Mouse (Mus musculus): ENCODE results near the gene Btla. TPM values are rescaled to one million over a fixed set of nuclear protein-coding genes. Genes with fewer than 3 reads are reported as not detected.

The Btla gene
- polyA plus RNA-seq, 1 experiment from 2014 or later = 0.05 TPM

DNA sequence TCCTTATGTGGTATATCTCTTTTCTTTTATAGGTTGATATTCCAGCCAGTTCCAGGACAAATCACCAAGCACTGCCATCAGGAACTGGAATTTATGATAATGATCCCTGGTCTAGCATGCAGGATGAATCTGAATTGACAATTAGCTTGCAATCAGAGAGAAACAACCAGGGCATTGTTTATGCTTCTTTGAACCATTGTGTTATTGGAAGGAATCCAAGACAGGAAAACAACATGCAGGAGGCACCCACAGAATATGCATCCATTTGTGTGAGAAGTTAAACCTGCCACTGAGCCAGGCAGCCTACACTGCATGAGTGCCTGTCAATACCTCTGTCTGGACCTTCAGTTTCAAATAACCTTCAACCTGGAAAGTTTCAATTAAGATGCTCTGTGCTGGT lies 26.2 kb downstream of the Btla start:
- no peak for ATAC-seq (ENCODE audit: insufficient number of reproducible peaks, low FRiP score, low TSS enrichment, low read depth)
- Histone ChIP-seq H3K36me3 (ENCODE audit: control insufficient read depth, insufficient read depth, low read length) (no peaks in the 10 kb centered on the region), H3K4me1 (ENCODE audit: control insufficient read depth, insufficient read depth, low read length) (no peaks in the 10 kb centered on the region), H3K27ac (replicated peaks; ENCODE audit: low read depth, low read length) (no peak overlapping the region), H3K9me3 (ENCODE audit: control insufficient read depth, low read length) (no peaks in the 10 kb centered on the region), H3K4me2 (ENCODE audit: low read depth, severe bottlenecking) (no peak overlapping the region), H3K9ac (ENCODE audit: low read length) (no peak overlapping the region), H3K4me3 (ENCODE audit: low read depth, low read length) (no peak overlapping the region), H3K27me3 (ENCODE audit: control insufficient read depth, insufficient read depth, low read length) (no peaks in the 10 kb centered on the region)
- DNase-seq (ENCODE audit: low spot score) = no peak

DNA sequence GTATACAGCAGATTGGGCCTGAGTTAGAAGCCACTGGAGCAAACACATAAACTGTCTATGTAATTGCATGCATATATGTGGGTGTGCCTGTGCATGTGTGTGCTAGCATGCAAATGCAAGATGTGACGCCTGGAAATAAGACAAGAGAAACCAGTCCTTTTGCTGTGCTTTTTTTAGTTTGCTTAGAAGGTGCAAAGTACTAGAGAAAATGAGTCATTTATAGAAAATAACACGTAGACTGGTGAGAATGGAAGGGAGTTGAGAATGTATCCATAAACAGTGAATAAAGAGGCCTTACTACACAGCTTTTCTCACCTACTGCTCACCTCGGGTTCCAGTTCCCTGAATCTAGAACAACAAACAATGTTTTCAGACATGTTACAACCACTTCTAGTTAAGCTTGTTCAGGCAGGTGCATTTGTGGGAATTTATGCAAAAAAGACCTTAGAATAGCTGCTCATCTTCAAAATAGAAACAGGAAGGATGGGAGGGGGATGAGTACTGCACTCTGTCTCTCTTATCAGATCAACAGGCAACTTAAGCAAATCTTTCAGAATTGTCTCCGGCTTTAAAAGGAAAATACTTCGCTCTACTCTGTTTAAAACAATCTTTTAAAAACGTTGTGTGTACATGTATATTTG lies 27.8 kb downstream of the Btla start:
- ATAC-seq (ENCODE audit: insufficient number of reproducible peaks, low FRiP score, low TSS enrichment, low read depth) = no peak
- 84% methylated on average over 6 of the region's 6 CpGs for WGBS

DNA sequence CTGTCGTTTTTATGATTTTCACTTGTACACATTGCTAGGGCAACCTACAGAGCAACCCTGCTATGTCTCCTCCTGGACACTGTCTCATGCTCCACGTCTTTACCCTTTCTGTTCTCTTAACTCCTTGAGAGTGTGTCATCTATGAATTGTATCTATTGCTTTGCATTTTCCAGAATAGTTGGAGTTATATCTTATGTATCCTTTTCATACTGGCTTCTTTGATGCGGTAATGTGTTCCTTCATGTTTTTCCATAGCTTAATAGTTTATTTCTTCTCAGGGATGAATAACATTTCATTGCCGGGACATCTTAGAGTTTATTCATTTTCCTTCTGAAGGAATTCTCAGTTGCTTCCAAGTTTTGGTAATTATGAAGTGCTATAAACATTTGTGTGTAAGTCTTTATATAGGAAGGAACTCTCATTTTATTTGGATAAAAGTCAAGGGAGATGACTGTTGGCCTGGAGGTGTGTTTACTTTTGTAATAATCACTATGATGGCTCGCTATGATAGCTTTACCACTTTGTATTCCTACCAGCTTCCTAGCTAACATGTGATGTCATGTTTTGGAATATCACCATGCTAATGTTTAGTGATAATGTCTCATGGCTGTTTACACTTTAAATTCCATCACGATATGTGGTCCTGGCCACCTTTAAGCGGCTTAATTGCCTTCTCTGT lies 31.2 kb downstream of the Btla start:
- no peak for ATAC-seq (ENCODE audit: insufficient number of reproducible peaks, low FRiP score, low TSS enrichment, low read depth)

More for the DNA sequence above, 27.8 kb downstream of the Btla start:
- no peaks in the 10 kb centered on the region for H3K4me1 ChIP-seq (ENCODE audit: control insufficient read depth, insufficient read depth, low read length)
- no peak overlapping the region for H3K9ac ChIP-seq (ENCODE audit: low read length)
- no peak overlapping the region for H3K4me3 ChIP-seq (ENCODE audit: low read depth, low read length)
- no peak overlapping the region for H3K4me2 ChIP-seq (ENCODE audit: low read depth, severe bottlenecking)
- no peaks in the 10 kb centered on the region for H3K36me3 ChIP-seq (ENCODE audit: control insufficient read depth, insufficient read depth, low read length)
- H3K27me3 ChIP-seq (ENCODE audit: control insufficient read depth, insufficient read depth, low read length) = no peaks in the 10 kb centered on the region
- H3K27ac ChIP-seq (replicated peaks; ENCODE audit: low read depth, low read length) = no peak overlapping the region
- H3K9me3 ChIP-seq (ENCODE audit: control insufficient read depth, low read length) = no peaks in the 10 kb centered on the region
- DNase-seq (ENCODE audit: low spot score) = no peak

DNA sequence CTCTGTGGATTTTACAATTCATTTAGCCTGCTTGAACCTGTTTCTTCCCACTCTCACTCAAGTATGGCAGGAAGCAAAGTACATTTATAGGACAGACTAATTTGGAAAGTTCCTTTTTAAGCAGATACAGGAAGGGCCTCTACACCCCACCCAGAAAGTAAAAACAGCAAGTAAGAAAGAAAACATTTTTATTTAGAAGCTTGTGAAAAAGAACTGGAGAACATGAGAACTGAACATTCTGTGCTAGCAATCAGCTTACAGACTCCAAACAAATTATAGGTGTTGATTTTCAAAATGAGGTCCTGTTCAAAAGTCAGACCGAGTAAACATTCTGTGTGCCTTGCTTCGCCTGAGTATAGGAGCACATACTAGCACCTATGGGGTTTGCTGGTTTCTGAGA lies 32.8 kb downstream of the Btla start:
- H3K27ac ChIP-seq (replicated peaks; ENCODE audit: low read depth, low read length) = no peak overlapping the region
- H3K27me3 ChIP-seq (ENCODE audit: control insufficient read depth, insufficient read depth, low read length) = no peaks in the 10 kb centered on the region
- H3K4me1 ChIP-seq (ENCODE audit: control insufficient read depth, insufficient read depth, low read length) = no peaks in the 10 kb centered on the region
- H3K4me2 ChIP-seq (ENCODE audit: low read depth, severe bottlenecking) = no peak overlapping the region
- ATAC-seq (ENCODE audit: insufficient number of reproducible peaks, low FRiP score, low TSS enrichment, low read depth) (no peak), DNase-seq (ENCODE audit: low spot score) (no peak)
- H3K9ac ChIP-seq (ENCODE audit: low read length) = no peak overlapping the region
- H3K9me3 ChIP-seq (ENCODE audit: control insufficient read depth, low read length) = no peaks in the 10 kb centered on the region
- WGBS = 90% methylated on average over 2 of the region's 2 CpGs
- no peak overlapping the region for H3K4me3 ChIP-seq (ENCODE audit: low read depth, low read length)
- H3K36me3 ChIP-seq (ENCODE audit: control insufficient read depth, insufficient read depth, low read length) = no peaks in the 10 kb centered on the region

More for the DNA sequence above, 31.2 kb downstream of the Btla start:
- DNase-seq (ENCODE audit: low spot score) = no peak
- H3K36me3 ChIP-seq (ENCODE audit: control insufficient read depth, insufficient read depth, low read length) = no peaks in the 10 kb centered on the region
- no peaks in the 10 kb centered on the region for H3K4me1 ChIP-seq (ENCODE audit: control insufficient read depth, insufficient read depth, low read length)
- WGBS = 85% methylated on average over 7 of the region's 7 CpGs
- no peaks in the 10 kb centered on the region for H3K9me3 ChIP-seq (ENCODE audit: control insufficient read depth, low read length)
- no peaks in the 10 kb centered on the region for H3K27me3 ChIP-seq (ENCODE audit: control insufficient read depth, insufficient read depth, low read length)
- H3K27ac ChIP-seq (replicated peaks; ENCODE audit: low read depth, low read length) = no peak overlapping the region
- H3K9ac ChIP-seq (ENCODE audit: low read length) = no peak overlapping the region
- no peak overlapping the region for H3K4me3 ChIP-seq (ENCODE audit: low read depth, low read length)
- H3K4me2 ChIP-seq (ENCODE audit: low read depth, severe bottlenecking) = no peak overlapping the region

DNA sequence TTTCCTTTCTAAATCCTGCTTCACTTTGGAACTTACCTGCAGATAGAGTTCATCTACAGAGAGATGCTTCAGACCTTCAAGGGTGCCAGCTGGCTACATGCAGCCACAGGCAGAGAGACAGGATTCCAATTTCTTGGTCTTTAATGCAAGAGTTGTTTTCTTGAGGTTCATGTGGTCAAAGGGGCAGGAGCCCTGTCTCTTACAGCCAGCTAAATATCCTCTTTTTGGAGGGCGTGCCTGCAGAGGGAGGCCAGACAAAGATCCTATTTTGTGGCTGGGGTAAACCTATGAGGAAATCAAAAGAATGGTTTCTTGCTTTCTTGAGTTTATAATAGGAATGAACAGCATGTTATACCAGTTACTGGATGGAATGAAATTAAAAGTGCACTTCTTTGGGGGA lies 33.5 kb downstream of the Btla start:
- DNase-seq (ENCODE audit: low spot score) (no peak), ATAC-seq (ENCODE audit: insufficient number of reproducible peaks, low FRiP score, low TSS enrichment, low read depth) (no peak)
- Histone ChIP-seq H3K4me1 (ENCODE audit: control insufficient read depth, insufficient read depth, low read length) (no peaks in the 10 kb centered on the region), H3K27me3 (ENCODE audit: control insufficient read depth, insufficient read depth, low read length) (no peaks in the 10 kb centered on the region), H3K9me3 (ENCODE audit: control insufficient read depth, low read length) (no peaks in the 10 kb centered on the region), H3K4me2 (ENCODE audit: low read depth, severe bottlenecking) (no peak overlapping the region), H3K36me3 (ENCODE audit: control insufficient read depth, insufficient read depth, low read length) (no peaks in the 10 kb centered on the region), H3K27ac (replicated peaks; ENCODE audit: low read depth, low read length) (no peak overlapping the region), H3K9ac (ENCODE audit: low read length) (no peak overlapping the region), H3K4me3 (ENCODE audit: low read depth, low read length) (no peak overlapping the region)
- 93% methylated on average over 1 of the region's 1 CpGs for WGBS

DNA sequence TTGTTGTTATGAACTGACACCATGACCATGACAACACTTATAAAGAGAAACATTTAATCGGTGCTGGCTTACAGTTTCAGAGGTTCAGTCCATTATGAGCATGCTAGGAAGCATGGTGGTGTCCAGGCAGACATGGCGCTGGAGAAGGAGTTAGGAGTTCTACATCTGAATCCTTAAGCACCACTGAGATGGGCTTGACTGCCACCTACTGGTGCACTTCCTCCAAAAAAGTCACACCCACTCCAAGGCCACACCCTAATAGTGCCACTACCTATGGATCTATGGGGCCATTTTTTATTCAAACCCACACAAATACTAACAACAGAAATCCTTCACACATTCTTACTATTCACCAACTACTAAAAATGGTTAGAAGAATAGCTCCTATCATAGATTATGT lies 35.5 kb downstream of the Btla start:
- Histone ChIP-seq H3K4me1 (ENCODE audit: control insufficient read depth, insufficient read depth, low read length) (no peaks in the 10 kb centered on the region), H3K9ac (ENCODE audit: low read length) (no peak overlapping the region), H3K27ac (replicated peaks; ENCODE audit: low read depth, low read length) (no peak overlapping the region), H3K9me3 (ENCODE audit: control insufficient read depth, low read length) (no peaks in the 10 kb centered on the region), H3K4me3 (ENCODE audit: low read depth, low read length) (no peak overlapping the region), H3K36me3 (ENCODE audit: control insufficient read depth, insufficient read depth, low read length) (no peaks in the 10 kb centered on the region), H3K27me3 (ENCODE audit: control insufficient read depth, insufficient read depth, low read length) (no peaks in the 10 kb centered on the region), H3K4me2 (ENCODE audit: low read depth, severe bottlenecking) (no peak overlapping the region)
- no peak for ATAC-seq (ENCODE audit: insufficient number of reproducible peaks, low FRiP score, low TSS enrichment, low read depth)
- 84% methylated on average over 2 of the region's 2 CpGs for WGBS
- DNase-seq (ENCODE audit: low spot score) = no peak

DNA sequence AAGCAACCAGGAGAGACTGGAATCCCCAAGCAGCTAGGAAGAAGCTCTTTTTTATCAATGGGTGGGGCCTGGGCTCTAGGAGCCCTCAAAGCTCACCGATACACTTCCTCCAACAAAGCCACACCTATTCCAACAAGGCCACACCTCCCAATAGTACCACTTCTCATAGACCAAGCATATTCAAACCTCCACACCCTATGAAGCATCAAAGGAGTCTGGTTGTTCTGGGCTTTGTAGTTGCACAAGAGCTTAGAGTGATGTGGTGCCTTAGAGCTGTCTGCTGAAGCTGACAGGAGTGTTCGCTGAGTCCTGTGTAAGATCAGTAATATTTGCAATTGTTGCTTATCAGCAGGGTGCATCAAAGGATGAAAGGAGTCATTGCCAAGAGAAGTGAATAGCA lies 37.2 kb downstream of the Btla start:
- Histone ChIP-seq H3K27ac (replicated peaks; ENCODE audit: low read depth, low read length) (no peak overlapping the region), H3K9me3 (ENCODE audit: control insufficient read depth, low read length) (no peaks in the 10 kb centered on the region), H3K27me3 (ENCODE audit: control insufficient read depth, insufficient read depth, low read length) (no peaks in the 10 kb centered on the region), H3K4me3 (ENCODE audit: low read depth, low read length) (no peak overlapping the region), H3K9ac (ENCODE audit: low read length) (no peak overlapping the region), H3K36me3 (ENCODE audit: control insufficient read depth, insufficient read depth, low read length) (no peaks in the 10 kb centered on the region), H3K4me1 (ENCODE audit: control insufficient read depth, insufficient read depth, low read length) (no peaks in the 10 kb centered on the region), H3K4me2 (ENCODE audit: low read depth, severe bottlenecking) (no peak overlapping the region)
- DNase-seq (ENCODE audit: low spot score) (no peak), ATAC-seq (ENCODE audit: insufficient number of reproducible peaks, low FRiP score, low TSS enrichment, low read depth) (no peak)
- WGBS = 83% methylated on average over 2 of the region's 2 CpGs

DNA sequence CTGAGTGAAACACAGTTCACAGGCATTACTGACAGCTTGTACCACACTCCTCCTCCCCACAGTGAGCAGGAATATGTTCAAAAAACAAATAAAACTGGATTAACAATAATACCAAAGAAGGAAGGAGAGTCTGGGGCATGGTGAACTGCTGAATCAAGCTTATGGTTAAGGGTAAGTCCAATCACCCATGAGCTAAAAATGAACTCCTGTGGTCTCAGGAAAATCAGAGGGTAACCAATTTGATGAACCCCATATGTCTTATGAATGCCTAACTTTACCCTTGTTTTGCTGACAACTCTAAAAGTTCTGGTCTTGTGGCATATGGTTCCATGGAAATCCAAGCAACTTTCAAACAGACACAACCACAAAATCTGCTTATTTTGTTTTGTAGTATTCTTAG lies 37.9 kb downstream of the Btla start:
- ATAC-seq (ENCODE audit: insufficient number of reproducible peaks, low FRiP score, low TSS enrichment, low read depth) (no peak), DNase-seq (ENCODE audit: low spot score) (no peak)
- H3K9ac ChIP-seq (ENCODE audit: low read length) = no peak overlapping the region
- no peaks in the 10 kb centered on the region for H3K4me1 ChIP-seq (ENCODE audit: control insufficient read depth, insufficient read depth, low read length)
- no peaks in the 10 kb centered on the region for H3K36me3 ChIP-seq (ENCODE audit: control insufficient read depth, insufficient read depth, low read length)
- no peaks in the 10 kb centered on the region for H3K27me3 ChIP-seq (ENCODE audit: control insufficient read depth, insufficient read depth, low read length)
- H3K27ac ChIP-seq (replicated peaks; ENCODE audit: low read depth, low read length) = no peak overlapping the region
- H3K9me3 ChIP-seq (ENCODE audit: control insufficient read depth, low read length) = no peaks in the 10 kb centered on the region
- no peak overlapping the region for H3K4me3 ChIP-seq (ENCODE audit: low read depth, low read length)
- no peak overlapping the region for H3K4me2 ChIP-seq (ENCODE audit: low read depth, severe bottlenecking)

DNA sequence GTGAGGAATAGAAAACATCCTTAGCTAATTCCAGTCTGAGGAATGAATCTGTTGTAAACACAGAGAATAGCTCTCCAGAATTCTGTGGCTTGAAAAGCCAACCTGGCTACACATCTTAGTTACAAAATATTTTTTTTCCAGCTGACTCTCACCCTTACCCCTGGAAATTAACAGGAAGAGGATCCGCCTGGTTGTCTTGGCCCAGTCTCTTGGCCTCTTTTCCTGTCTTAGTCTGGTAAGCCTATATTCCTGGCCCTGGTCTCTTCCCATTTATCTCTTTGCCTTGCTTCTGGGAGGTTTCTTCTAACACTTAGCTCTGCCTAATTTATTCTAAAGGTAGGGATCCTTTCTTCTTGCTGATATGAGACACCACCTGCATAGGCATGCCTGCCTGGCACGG lies 45.8 kb downstream of the Btla start:
- no peak for ATAC-seq (ENCODE audit: insufficient number of reproducible peaks, low FRiP score, low TSS enrichment, low read depth)
- H3K4me3 ChIP-seq (ENCODE audit: low read depth, low read length) = no peak overlapping the region
- H3K9ac ChIP-seq (ENCODE audit: low read length) = no peak overlapping the region
- no peaks in the 10 kb centered on the region for H3K27me3 ChIP-seq (ENCODE audit: control insufficient read depth, insufficient read depth, low read length)
- 86% methylated on average over 2 of the region's 2 CpGs for WGBS
- no peaks in the 10 kb centered on the region for H3K4me1 ChIP-seq (ENCODE audit: control insufficient read depth, insufficient read depth, low read length)
- no peaks in the 10 kb centered on the region for H3K9me3 ChIP-seq (ENCODE audit: control insufficient read depth, low read length)
- no peaks in the 10 kb centered on the region for H3K36me3 ChIP-seq (ENCODE audit: control insufficient read depth, insufficient read depth, low read length)
- H3K27ac ChIP-seq (replicated peaks; ENCODE audit: low read depth, low read length) = no peak overlapping the region
- DNase-seq (ENCODE audit: low spot score) = no peak
- no peak overlapping the region for H3K4me2 ChIP-seq (ENCODE audit: low read depth, severe bottlenecking)
